Mouse (Mus musculus) lung, embryonic 16.5 days (tissue): ENCODE measurements around the gene Nav2. TPM values are rescaled to one million over a fixed set of nuclear protein-coding genes. Genes with fewer than 3 reads are reported as not detected.

Source experiments
- ATAC-seq: fragments of 200-750 bp; cut with Nextera tagmentation; 2 replicates; pipeline ENCODE4 v1.8.0; 2017; ENCODE audit warnings: low read depth, mild to moderate bottlenecking, moderate library complexity
- H3K27ac ChIP-seq: fragments of 300-500 bp; sonication (generic); 2 replicates; pipeline ENCODE4 v1.5.1; 2014; ENCODE audit warnings: mild to moderate bottlenecking, control low read depth, low read length
- H3K27me3 ChIP-seq: fragments of 300-500 bp; sonication (generic); 2 replicates; pipeline ENCODE4 v1.6.1; 2014; ENCODE audit warnings: low read depth, low read length, mixed read lengths; ENCODE audit not compliant: control insufficient read depth, insufficient read depth
- H3K36me3 ChIP-seq: fragments of 300-500 bp; sonication (generic); 2 replicates; pipeline ENCODE4 v1.6.1; 2014; ENCODE audit warnings: low read length; ENCODE audit not compliant: control insufficient read depth, insufficient read depth
- H3K4me1 ChIP-seq: fragments of 300-500 bp; sonication (generic); replicated peaks from 2 replicates; pipeline ENCODE4 v1.6.1; 2014; ENCODE audit warnings: low read length, mixed read lengths; ENCODE audit not compliant: control insufficient read depth, insufficient read depth
- H3K4me2 ChIP-seq: fragments of 300-500 bp; sonication (generic); 2 replicates; pipeline ENCODE4 v1.6.1; 2014; ENCODE audit warnings: low read depth, low read length, control low read depth
- H3K4me3 ChIP-seq: fragments of 300-500 bp; sonication (generic); 2 replicates; pipeline ENCODE4 v1.5.1; 2014; ENCODE audit warnings: mild to moderate bottlenecking, low read length, control low read depth
- H3K9ac ChIP-seq: fragments of 300-500 bp; sonication (generic); 2 replicates; pipeline ENCODE4 v1.6.1; 2014; ENCODE audit warnings: low read length, control low read depth
- H3K9me3 ChIP-seq: fragments of 300-500 bp; sonication (generic); 2 replicates; pipeline ENCODE4 v1.6.1; 2016; ENCODE audit warnings: low read length; ENCODE audit not compliant: control insufficient read depth
- WGBS: fragments of 180-500 bp; shearing (Covaris S2); extraction: QIAGEN DNeasy Blood & Tissue Kit; methylation state at CpG from one replicate; pipeline ENCODE4 v1.1.7; 2014; 5-methylcytosine and 5-hydroxymethylcytosine counted together
- polyA plus RNA-seq: library from polyadenylated mRNA; unstranded; fragments of >200 nt; fragmentation: Nextera tagmentation; extraction: Ambion mirVana; gene quantifications from 2 replicates; pipeline ENCODE4 v1.2.1, GENCODE M21; 2015

Gene Nav2
- polyA plus RNA-seq, 1 experiment from 2014 or later, result 27.3 TPM

DNA sequence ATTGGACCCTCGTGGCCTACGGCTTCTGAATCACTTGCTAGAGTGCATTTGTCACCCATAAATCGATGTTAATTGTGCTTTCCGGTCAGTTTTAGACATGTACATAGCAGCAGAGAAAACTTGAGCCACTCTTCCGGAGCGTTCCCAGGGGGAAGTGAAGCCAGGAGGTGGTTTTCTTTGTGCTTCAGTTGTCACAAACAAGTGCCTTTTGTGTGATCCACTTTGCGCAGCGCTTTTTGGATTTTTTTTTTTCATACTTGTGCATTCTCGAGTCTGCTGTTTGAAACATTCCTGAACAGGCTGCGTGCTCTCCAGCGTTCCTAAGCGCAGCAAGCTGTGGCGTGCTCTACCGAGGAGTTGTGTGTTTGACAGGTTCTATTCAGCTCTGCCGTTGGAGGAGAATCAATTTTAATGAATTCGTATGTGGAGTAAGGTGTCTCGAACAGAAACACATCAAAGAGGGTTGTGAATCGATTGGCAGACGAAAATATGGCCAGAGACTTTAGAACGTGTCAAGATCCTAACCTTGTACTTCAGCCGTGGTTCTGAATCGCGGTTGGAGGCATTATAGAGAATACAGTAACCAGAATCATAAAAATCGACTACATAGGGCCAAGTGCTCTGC, 10.9 kb upstream of the Nav2 start:
- Histone ChIP-seq H3K27ac (peak overlapping the region; percentile 2; the same call in 1 of the 2 replicates), H3K9ac (no peak overlapping the region), H3K4me1 (peaks cover 15% of the 10 kb centered on the region), H3K4me2 (no peak overlapping the region), H3K9me3 (no peaks in the 10 kb centered on the region), H3K36me3 (no peaks in the 10 kb centered on the region), H3K4me3 (no peak overlapping the region), H3K27me3 (no peaks in the 10 kb centered on the region)
- no peak for ATAC-seq
- 47% methylated on average over 24 of the region's 24 CpGs for WGBS

DNA sequence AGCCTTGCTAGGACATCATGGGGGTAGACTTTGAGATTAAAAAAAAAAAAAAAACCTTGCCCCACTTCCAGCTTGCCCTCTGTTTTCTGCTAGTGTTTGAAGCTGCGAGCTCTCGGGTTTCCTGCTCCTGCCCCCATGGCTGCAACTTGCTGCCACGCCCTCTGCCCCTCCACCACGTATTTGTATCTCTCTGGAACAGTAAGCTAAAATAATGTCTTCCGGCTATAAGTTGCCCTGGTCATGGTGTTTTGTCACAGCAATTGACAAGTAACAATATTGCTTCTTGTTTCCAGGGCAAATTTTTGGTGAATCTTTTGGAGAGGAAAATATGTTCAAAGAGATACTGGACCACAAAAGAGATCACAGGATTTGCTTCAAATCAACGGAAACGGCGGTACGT, 10.1 kb upstream of the Nav2 start:
- ATAC-seq, result no peak
- Histone ChIP-seq H3K9me3 (no peaks in the 10 kb centered on the region), H3K4me2 (no peak overlapping the region), H3K27ac (0 out of 2 replicates have a peak overlapping the region, but pooled peaks have one; percentile 10), H3K27me3 (no peaks in the 10 kb centered on the region), H3K4me3 (no peak overlapping the region), H3K9ac (no peak overlapping the region), H3K36me3 (no peaks in the 10 kb centered on the region), H3K4me1 (peaks cover 15% of the 10 kb centered on the region)
- WGBS, result 46% methylated on average over 9 of the region's 9 CpGs

DNA sequence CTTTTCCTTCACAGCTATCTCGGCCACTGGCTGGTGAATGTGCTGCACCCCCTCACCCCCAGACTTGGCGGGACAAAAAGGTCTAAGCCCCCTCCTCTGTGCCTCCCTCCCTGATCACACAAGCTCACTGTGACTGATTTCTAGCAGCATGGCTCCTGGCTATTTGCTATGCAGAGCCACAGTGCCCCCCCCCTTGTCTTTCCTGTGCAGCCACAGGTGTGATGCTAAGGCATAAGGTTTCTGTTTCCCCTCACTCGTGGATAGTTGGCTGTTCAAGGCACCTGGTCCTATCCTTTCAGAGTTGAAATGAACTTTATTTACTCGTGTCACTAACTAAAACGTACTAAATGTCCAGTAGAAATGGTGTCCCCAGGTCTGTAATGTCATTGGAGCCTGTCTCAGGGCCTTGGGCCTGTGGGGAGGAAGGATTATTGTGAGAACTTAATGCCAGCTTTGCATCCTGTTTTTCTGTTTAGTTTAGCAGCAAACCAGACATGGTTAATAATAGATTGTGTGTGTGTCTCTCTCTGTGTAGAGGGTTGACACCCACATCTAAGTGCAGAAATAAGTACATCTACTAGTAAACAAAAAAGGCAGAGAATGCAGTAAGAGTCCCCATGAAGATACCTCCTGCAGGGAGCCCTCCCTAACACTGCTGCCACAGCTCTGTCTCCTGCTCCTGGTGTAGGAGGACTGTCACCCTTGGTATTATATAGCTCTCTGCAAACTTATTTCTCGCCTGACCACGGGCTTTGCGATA, 7.9 kb upstream of the Nav2 start:
- Histone ChIP-seq H3K4me1 (peaks cover 10% of the 10 kb centered on the region; the same call in 1 of the 2 replicates), H3K9me3 (no peaks in the 10 kb centered on the region), H3K9ac (no peak overlapping the region), H3K27ac (peak overlapping the region; percentile 22; the same call in 1 of the 2 replicates), H3K4me3 (no peak overlapping the region), H3K36me3 (no peaks in the 10 kb centered on the region), H3K4me2 (no peak overlapping the region), H3K27me3 (no peaks in the 10 kb centered on the region)
- WGBS, result 61% methylated on average over 8 of the region's 8 CpGs
- no peak for ATAC-seq

DNA sequence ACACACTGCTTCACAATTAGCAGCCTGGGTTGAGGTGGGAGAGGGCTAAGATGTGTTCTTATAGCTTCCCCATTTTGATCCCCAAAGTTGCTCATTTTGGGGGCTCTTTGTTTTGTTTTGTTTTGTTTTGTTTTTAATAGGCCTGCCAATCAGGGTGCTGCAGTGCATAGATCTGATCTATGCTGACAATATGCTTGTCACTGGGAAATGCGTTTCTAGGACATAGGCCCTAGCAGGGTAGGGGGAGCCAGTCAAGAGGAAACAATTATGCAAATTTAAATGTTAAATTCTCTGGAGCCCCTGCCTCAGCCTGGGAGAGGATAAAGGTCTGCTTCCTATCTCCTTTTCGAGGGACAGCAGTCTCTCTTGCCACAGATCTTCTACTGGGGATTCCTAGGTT, 6.1 kb upstream of the Nav2 start:
- Histone ChIP-seq H3K27ac (no peak overlapping the region), H3K4me2 (no peak overlapping the region), H3K36me3 (no peaks in the 10 kb centered on the region), H3K4me3 (no peak overlapping the region), H3K4me1 (peaks cover 7% of the 10 kb centered on the region; the same call in 1 of the 2 replicates), H3K27me3 (no peaks in the 10 kb centered on the region), H3K9ac (no peak overlapping the region), H3K9me3 (no peaks in the 10 kb centered on the region)
- ATAC-seq, result no peak
- WGBS, result 36% methylated on average over 2 of the region's 2 CpGs

DNA sequence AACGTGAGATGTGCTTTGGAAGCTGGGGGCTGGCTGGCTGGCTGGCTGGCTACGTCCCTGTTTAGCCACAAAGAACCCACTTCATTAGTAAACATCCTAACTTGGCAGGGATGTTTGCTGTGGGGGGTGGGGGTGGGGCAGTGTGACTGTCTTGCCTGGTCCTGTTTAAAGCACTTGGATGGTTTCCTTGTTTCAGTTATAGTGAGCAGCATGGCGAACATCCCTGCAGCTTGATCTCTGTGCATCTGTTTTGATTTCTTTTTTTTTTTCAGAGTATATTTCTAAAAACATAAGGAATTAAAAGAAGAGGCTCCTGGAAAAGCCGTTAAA, 791 bp downstream of the Nav2 start:
- Histone ChIP-seq H3K36me3 (no peaks in the 10 kb centered on the region), H3K4me1 (peaks cover 7% of the 10 kb centered on the region; the same call in 1 of the 2 replicates), H3K4me3 (no peak overlapping the region), H3K9me3 (no peaks in the 10 kb centered on the region), H3K27me3 (no peaks in the 10 kb centered on the region), H3K9ac (no peak overlapping the region), H3K27ac (peak overlapping the region; percentile 34; the same call in 1 of the 2 replicates), H3K4me2 (peak overlapping the region; percentile 19; the same call in 1 of the 2 replicates)
- no peak; the same call in 1 of the 2 replicates for ATAC-seq
- 33% methylated on average over 4 of the region's 4 CpGs for WGBS

DNA sequence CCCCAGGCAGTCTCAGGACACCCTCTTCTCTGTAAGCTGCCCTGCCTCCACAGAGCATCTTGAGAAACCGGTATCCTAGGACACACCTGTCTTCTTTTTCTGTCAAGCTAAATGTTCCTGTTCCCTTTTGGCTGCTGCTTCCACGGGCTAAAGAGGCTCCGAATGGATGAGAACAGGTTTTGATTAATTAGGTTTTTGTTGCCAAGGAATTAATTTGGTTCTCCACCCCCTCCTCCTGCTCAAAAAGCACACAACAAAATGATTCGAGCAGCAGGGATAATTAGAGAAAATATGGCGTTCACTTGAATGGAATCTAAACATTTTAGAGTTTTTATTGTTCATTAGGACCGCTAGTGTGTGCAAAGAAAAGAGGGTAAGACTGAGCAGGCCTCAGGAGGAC, 1.8 kb downstream of the Nav2 start:
- no peak overlapping the region for H3K27ac ChIP-seq
- WGBS, result 69% methylated on average over 6 of the region's 6 CpGs
- H3K27me3 ChIP-seq, result no peaks in the 10 kb centered on the region
- H3K4me1 ChIP-seq, result peaks cover 7% of the 10 kb centered on the region; the same call in 1 of the 2 replicates
- H3K9ac ChIP-seq, result no peak overlapping the region
- H3K36me3 ChIP-seq, result no peaks in the 10 kb centered on the region
- H3K4me2 ChIP-seq, result no peak overlapping the region
- no peak for ATAC-seq
- no peaks in the 10 kb centered on the region for H3K9me3 ChIP-seq
- H3K4me3 ChIP-seq, result no peak overlapping the region

DNA sequence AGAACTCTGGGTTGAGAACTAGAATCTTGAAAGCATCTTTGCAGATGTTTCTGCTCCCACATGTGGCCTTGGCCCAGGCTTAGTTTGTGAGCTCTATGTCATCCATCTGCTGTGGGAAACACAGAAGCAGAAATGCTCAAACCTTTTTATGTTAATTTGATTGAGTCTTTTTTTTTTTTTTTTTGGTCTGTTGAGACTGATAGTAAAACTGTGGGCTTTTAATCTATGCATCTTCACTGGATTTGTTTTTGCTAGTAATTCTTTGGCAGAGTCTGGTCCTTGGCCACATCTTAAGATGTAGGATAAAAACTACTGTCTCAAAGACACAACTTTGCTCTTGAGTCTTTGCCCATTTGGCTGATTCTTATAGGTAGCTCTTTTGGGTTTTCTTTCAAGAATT, 2.6 kb downstream of the Nav2 start:
- H3K9me3 ChIP-seq, result no peaks in the 10 kb centered on the region
- no peak overlapping the region for H3K4me3 ChIP-seq
- no peak overlapping the region for H3K4me2 ChIP-seq
- H3K36me3 ChIP-seq, result no peaks in the 10 kb centered on the region
- no peaks in the 10 kb centered on the region for H3K27me3 ChIP-seq
- peaks cover 7% of the 10 kb centered on the region; the same call in 1 of the 2 replicates for H3K4me1 ChIP-seq
- no peak for ATAC-seq
- H3K27ac ChIP-seq, result no peak overlapping the region
- no peak overlapping the region for H3K9ac ChIP-seq

GRCm38 (mm10) chr7:48914630-48915506, 6.4 kb downstream of the Nav2 start:
- H3K4me3 ChIP-seq, result no peak overlapping the region
- WGBS, result 67% methylated on average over 12 of the region's 12 CpGs
- H3K27ac ChIP-seq, result no peak overlapping the region
- no peaks in the 10 kb centered on the region for H3K27me3 ChIP-seq
- H3K9ac ChIP-seq, result no peak overlapping the region
- no peaks in the 10 kb centered on the region for H3K36me3 ChIP-seq
- H3K4me2 ChIP-seq, result no peak overlapping the region
- no peak for ATAC-seq
- H3K9me3 ChIP-seq, result no peaks in the 10 kb centered on the region
- peaks cover 12% of the 10 kb centered on the region for H3K4me1 ChIP-seq

DNA sequence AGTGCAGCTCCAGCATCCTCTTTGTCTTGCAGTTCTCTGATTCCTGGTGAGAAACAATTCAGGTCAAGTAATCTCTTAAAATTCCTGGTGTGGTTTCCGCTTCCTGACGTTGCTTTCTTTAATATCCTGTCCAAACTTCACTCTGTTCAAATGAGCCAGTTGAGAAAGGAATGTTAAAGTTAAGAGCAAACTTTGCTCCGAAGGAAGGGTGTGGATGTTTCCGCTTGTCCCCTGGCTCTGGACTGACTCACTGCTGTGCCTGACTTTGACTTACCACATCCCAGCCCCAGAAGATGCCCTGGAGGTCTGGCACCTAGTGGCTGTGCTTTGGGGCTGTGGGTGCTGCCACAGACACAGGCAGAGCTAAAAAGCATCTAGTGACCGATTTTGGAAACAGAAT, 8.9 kb downstream of the Nav2 start:
- WGBS, result 12% methylated on average over 5 of the region's 5 CpGs
- Histone ChIP-seq H3K27me3 (no peaks in the 10 kb centered on the region), H3K36me3 (no peaks in the 10 kb centered on the region), H3K4me1 (peaks cover 12% of the 10 kb centered on the region), H3K4me3 (no peak overlapping the region), H3K4me2 (peak overlapping the region; percentile 25; the same call in 1 of the 2 replicates), H3K9ac (0 out of 2 replicates have a peak overlapping the region, but pooled peaks have one; percentile 11), H3K9me3 (no peaks in the 10 kb centered on the region), H3K27ac (peak overlapping the region; percentile 73)
- peak; percentile 51 for ATAC-seq
